Mouse (Mus musculus) olfactory bulb, adult 2 months (tissue): ENCODE measurements around the gene Mterf4.

Source experiments
- CTCF ChIP-seq: fragments of 200-500 bp; IDR thresholded peaks from 2 replicates; pipeline ENCODE4 v1.5.1; 2012; ENCODE audit warnings: low read depth, mild to moderate bottlenecking, low read length, moderate library complexity; ENCODE audit not compliant: insufficient read depth
- POLR2A ChIP-seq: fragments of 200-500 bp; IDR thresholded peaks from 2 replicates; pipeline ENCODE4 v1.6.1; 2012; ENCODE audit warnings: mild to moderate bottlenecking, low read depth, low read length, moderate library complexity; ENCODE audit not compliant: insufficient read depth

DNA sequence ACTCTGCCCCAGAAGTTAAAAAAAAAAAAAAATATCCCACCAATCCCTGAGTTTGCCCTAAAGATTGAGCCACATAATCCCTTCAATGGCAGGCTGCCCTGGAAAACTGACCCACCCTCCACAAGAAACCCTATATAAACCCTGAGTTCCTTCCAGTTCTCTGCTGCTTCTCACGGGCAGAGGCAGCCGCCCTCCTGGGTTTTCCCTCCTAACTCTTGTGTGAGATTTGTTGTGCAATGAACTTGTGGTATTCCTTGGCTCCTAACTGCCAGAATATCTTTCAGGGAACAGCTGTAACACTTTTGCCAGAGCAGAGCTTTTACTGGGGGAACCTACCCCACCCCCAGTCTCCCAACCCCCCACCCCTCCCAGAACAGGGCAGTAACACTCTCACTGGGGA lies 53.1 kb downstream of the Mterf4 start:
- TF ChIP-seq CTCF (no peak), POLR2A (no peak)
